Mouse (Mus musculus): ENCODE results near the gene Osbp2.

The Osbp2 gene

GRCm38 (mm10) chr11:3823378-3823777, 40.3 kb downstream of the Osbp2 start:
- no peak for DNase-seq (ENCODE audit: low spot score)

DNA sequence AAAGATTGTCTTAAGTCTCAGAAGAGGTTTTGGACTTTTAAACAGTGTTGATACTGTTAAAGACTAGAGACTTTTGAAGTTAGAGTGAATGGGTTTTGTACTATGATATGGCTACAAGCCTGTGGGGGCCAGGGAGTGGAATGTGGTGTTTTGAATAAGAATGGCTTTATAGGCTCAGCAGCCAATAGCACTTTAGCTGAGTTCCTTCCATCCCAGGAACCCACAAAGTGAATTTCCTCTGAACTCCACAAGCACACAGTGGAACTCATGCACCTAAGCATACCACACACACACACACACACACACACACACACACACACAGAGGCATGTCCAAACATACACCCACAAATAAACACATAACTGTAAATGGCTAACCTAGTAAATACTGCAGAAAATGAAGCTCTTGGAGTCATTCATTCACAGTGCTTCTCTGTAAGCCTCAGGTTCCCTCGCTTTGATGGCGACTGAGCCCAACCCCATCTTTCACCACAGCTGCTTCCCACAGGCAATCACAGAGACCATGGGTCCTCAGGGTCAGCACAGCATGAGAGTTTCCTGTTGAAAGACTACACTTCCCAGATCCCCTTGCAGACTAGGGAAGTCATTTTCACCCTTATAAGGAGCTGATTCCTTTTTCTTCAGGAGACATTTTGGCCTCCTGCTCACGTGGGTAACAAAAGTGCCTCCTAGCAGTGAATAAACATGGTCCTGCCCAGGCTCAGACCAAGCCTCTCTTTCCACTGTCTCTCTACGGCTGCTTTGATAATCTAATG, 45.5 kb downstream of the Osbp2 start:
- no peak for DNase-seq (ENCODE audit: low spot score)

DNA sequence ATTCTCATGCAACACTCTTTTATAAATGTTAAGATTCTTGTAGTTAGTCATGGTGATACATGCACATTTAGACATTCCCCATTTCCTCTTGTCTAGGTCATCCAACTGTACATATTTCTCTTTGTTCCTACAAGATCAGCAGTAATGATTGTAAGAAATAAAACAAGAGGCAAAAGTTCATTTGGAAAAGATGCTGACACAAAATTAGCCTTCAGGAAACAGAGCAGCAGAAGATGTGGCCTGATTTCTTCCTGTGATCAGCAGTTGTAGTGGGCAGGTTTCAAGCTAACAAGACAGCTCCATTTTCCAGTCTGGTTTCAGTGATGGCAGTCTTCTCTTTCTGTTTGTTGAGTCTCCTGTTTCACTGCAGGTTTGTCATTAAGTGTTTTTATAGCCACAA, 47.8 kb downstream of the Osbp2 start:
- DNase-seq (ENCODE audit: low spot score), result no peak

- DNase-seq (ENCODE audit: low spot score), result no peak
Observed at GRCm38 (mm10) chr11:3813340-3813739, 50.4 kb downstream of the Osbp2 start.

- no peak for DNase-seq (ENCODE audit: low spot score)
Observed at GRCm38 (mm10) chr11:3808162-3808561, 55.5 kb downstream of the Osbp2 start.

DNA sequence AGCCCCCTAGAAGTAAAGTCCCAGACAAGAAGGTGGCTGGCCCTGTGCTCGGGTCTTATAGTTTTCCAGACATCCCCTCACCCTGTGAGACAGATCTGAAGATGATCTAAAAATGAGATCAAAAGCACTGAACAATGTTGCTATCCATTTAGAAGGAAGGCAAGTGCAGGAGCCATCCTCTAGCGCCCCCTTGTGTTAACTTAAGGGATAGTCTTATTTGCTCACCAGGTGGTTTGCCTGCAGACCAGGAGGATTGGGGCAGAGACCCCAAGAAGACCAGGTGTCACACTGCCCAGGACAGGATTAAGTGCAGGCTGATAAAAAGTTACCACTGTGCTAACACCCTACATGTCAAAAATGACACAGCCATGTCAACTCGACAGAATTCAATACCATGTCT, 58.3 kb downstream of the Osbp2 start:
- DNase-seq (ENCODE audit: low spot score), result no peak

DNA sequence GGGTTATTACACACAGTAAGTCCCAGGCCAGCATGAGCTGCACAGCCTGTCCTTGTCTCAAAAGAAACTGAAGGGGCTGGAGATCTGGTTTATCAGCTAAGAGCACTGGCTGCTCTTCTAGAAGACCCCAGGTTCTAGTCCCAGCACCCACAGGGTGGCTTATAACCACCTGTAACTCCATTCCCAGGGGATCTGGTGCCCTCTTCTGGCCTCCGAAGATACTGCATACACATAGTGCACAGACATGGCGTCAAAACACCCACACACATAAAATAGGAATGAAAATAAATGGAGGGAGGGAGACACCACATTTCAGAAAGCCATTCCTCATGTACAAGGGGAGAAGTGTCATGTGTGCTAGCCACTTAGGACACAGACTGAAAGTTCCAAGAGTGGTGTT, 59.1 kb downstream of the Osbp2 start:
- DNase-seq (ENCODE audit: low spot score), result no peak

DNA sequence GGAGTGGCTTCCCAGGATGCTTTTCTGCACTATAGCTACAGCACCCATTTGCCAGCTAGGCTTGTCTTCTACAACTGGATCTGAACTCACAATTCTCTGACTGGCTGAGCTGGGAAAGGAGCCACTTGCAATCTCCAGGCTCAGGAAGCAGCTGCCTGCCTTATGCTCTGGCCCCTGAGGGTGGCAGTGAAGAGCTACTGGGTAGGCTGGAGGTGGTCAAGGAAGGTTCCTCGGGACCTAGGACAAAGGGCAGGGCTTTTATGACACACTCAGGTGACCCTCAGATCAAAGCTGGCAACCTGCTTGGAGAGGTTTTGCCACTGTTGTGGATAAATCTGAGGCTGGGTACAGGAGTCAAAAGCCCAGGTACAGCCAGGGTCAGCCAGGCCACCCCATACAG, 61.6 kb downstream of the Osbp2 start:
- DNase-seq (ENCODE audit: low spot score), result no peak

GRCm38 (mm10) chr11:3797631-3798215, 66.0 kb downstream of the Osbp2 start:
- peak; percentile 53 for DNase-seq (ENCODE audit: low spot score)

DNA sequence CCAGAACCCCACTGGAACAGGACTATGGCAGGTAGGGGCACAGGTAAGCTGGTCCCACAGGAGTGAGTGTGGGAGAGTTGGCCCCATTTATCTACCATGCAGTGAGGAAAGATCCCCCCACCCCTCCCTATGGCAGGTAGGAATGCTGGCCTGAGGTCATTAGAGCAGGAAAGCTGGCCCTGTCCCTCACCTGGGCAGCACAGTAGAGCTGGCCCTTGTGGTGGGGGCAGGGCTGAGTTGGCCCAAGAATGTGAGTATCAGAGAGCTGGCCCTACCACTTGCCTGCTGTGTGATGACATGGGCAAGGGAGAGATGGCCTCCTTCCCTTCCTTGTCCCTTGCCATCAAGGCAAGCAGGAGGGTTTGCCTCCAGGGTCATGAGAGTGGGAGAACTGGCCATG, 73.0 kb downstream of the Osbp2 start:
- no peak for DNase-seq (ENCODE audit: low spot score)

- no peak for DNase-seq (ENCODE audit: low spot score)
Observed at GRCm38 (mm10) chr11:3789919-3790318, 73.8 kb downstream of the Osbp2 start.

DNA sequence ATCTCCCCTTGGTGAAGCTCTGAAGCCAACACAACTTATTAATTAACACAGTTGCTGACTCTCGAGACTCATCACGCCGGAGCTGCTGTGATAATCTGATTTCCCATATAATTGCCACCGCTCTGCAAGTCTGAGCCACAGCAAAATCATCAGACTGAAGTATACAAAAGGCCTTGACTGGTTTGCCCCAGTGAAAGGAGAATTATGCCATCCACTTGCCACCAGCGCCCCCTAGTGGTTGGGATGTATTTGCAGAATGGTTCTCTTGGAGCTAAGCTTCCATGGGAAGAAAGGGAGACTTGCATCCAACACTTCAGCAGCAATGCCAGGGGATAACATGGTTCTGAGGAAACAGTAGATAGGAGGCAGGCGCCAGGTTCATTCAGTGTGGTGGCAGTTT, 77.1 kb downstream of the Osbp2 start:
- peak; percentile 68 for DNase-seq (ENCODE audit: low spot score)

- no peak for DNase-seq (ENCODE audit: low spot score)
Observed at GRCm38 (mm10) chr11:3775263-3775644, 88.4 kb downstream of the Osbp2 start.

DNA sequence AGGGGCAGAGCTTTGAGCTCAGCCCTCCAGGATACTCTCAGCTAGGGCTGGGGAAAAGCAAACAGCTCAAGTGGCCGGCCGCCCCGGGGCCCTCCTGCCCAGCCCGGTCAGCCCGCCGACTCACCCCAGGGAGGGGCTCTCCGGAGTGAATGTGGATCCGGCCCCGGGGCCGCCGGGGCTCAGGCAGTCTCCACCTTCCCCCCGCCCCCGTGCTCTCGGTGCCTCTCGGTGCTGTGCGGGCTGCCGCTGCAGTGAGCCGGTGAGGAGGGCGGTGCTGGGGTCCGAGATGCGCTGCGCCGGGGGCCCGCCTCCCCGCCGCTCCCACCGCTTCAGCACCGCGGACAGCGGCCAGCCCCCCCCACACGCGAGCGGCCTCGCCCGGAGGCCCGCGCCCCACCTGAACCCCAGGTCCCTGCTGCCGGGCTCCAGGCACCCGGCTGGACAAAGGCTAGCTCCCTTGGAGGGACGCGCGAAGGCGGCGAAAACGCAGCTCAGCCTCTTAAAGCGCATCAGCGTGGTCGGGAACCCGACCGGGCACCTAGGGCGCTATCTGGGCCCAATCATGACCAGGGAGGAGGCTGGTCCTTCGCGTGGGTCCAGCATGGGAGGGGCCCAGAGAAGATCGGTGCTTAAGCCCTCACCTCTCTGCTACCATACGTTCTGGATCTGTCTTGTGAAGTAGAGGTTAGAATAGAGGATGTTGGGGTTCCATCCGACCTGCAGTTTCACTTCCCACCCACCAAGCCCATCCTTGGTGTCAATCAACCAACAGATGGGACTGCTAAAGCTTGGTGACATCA, 89.0 kb downstream of the Osbp2 start:
- DNase-seq (ENCODE audit: low spot score), result no peak

GRCm38 (mm10) chr11:3773782-3774462, 89.8 kb downstream of the Osbp2 start:
- DNase-seq (ENCODE audit: low spot score), result no peak

DNA sequence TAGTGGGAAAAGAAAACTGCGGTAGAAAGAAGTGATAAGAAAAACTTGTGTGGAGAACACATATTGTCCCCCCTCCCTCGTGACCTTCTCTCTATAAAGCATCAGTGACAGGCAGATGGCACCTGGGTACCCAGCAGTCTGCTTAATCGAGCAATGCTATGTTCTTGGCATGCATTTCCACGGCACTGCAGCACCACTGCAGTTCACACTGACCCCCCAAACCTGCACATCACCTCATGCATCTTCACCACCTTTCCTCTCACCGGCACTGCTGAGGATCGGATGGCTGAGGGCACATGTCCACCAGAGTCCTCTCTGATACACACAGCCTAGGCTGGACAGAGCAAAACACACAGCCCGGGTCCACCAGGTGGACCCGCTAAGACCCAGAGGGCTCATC, 90.6 kb downstream of the Osbp2 start:
- no peak for DNase-seq (ENCODE audit: low spot score)

GRCm38 (mm10) chr11:3771348-3771747, 92.4 kb downstream of the Osbp2 start:
- DNase-seq (ENCODE audit: low spot score), result no peak

- DNase-seq (ENCODE audit: low spot score), result no peak
Observed at GRCm38 (mm10) chr11:3767830-3768229, 95.9 kb downstream of the Osbp2 start.

DNA sequence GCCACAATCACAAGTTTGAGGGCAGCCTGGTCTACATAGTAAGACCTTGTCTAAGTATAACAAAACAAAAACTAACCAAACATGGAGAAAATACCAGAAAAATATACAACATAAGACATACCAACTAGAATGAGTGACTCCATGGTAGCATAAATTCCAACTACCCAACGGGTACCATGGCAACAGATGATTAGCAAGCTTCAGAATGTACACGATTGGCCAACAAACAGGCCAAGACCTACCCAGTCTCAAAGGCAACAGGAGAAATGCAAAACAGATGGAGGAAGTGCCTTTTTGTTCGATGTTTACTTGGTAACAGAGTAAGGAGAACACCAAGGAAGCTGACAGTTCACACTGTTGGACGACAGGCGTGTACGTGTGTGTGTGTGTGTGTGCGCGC, 96.7 kb downstream of the Osbp2 start:
- DNase-seq (ENCODE audit: low spot score), result no peak

DNA sequence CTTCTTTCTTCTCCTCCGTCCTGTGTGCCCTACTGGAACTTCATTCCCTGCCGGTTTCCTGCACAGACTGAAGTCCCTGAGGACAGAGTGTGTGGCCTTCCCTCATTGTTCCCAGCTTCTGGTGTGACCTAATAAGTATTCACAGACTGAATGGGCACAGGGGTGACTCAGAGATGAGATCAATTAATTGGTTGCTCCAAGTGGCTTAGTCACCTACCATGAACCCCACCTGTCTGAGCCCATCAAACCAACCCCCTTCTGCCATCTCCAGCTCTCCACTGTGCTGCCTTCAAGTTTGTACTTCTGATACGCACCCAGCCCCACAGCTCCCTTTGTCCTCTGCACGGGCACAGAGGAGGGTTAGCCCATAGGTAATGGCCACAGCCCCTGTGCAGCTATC, 99.4 kb downstream of the Osbp2 start:
- no peak for DNase-seq (ENCODE audit: low spot score)

- DNase-seq (ENCODE audit: low spot score), result no peak
Observed at GRCm38 (mm10) chr11:3761775-3762501, 101.8 kb downstream of the Osbp2 start.

DNA sequence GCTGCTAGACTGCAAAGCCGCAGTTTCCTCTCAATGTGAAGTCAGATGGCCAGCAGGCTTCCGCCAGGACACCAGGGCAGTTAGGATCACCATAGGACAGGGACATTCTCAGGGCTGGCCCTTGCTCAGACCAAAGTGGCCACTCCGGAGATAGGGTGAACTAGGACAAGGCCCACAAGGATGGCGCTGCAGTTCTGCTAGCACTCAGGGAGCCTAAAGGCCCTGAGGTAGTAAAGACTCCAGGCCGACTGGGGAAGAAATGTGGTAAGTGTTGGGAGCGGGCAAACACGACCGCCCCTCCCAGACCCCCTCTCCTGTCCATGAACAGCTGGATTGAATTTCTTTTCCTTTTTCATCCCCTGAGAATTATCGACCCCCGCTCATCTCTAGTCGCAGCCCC, 102.4 kb downstream of the Osbp2 start:
- DNase-seq (ENCODE audit: low spot score), result no peak
